Mouse (Mus musculus): ENCODE results near the gene Map2k3. TPM values are rescaled to one million over a fixed set of nuclear protein-coding genes. Genes with fewer than 3 reads are reported as not detected.

Gene Map2k3
- polyA plus RNA-seq, 1 experiment from 2014 or later, result 106 TPM

GRCm38 (mm10) chr11:60954255-60955104 lies 22.6 kb downstream of the Map2k3 start:
- H3K4me1 ChIP-seq (ENCODE audit: insufficient read depth, low read depth, low read length), result no peaks in the 10 kb centered on the region
- no peak for TF ChIP-seq EP300 (IDR thresholded peaks at IDR 0.05)
- H3K27me3 ChIP-seq (replicated peaks; ENCODE audit: insufficient read depth, low read length), result no peaks in the 10 kb centered on the region
- peaks cover 18% of the 10 kb centered on the region; the same call in 1 of the 2 replicates for H3K36me3 ChIP-seq (ENCODE audit: insufficient read depth, low read length)
- H3K27ac ChIP-seq (ENCODE audit: low read length), result no peak overlapping the region
- DNase-seq (ENCODE audit: low spot score), result no peak
- no peak overlapping the region for H3K4me3 ChIP-seq (ENCODE audit: low read depth, low read length)
- no peak overlapping the region for H3K9ac ChIP-seq (replicated peaks; ENCODE audit: low read depth)
- no peaks in the 10 kb centered on the region for H3K9me3 ChIP-seq (ENCODE audit: low read length)
- WGBS, result 65% methylated on average over 10 of the region's 10 CpGs
- peak; percentile 8; the same call in 1 of the 2 replicates for ATAC-seq
- no peak overlapping the region for H3K4me2 ChIP-seq (replicated peaks; ENCODE audit: low read depth, low read length)

GRCm38 (mm10) chr11:60955621-60956383 lies 24.0 kb downstream of the Map2k3 start:
- Histone ChIP-seq H3K36me3 (ENCODE audit: insufficient read depth, low read length) (peaks cover 10% of the 10 kb centered on the region; the same call in 1 of the 2 replicates), H3K9me3 (ENCODE audit: low read length) (no peaks in the 10 kb centered on the region), H3K27ac (ENCODE audit: low read length) (no peak overlapping the region), H3K4me3 (ENCODE audit: low read depth, low read length) (no peak overlapping the region), H3K4me1 (ENCODE audit: insufficient read depth, low read depth, low read length) (no peaks in the 10 kb centered on the region), H3K9ac (replicated peaks; ENCODE audit: low read depth) (no peak overlapping the region), H3K27me3 (replicated peaks; ENCODE audit: insufficient read depth, low read length) (no peaks in the 10 kb centered on the region), H3K4me2 (replicated peaks; ENCODE audit: low read depth, low read length) (no peak overlapping the region)
- 83% methylated on average over 9 of the region's 9 CpGs for WGBS
- no peak for DNase-seq (ENCODE audit: low spot score)
- ATAC-seq, result no peak
- no peak for TF ChIP-seq CTCF (IDR thresholded peaks at IDR 0.05)
- no peak for TF ChIP-seq EP300 (IDR thresholded peaks at IDR 0.05)

- Histone ChIP-seq H3K36me3 (ENCODE audit: insufficient read depth, low read length) (no peaks in the 10 kb centered on the region), H3K4me2 (replicated peaks; ENCODE audit: low read depth, low read length) (no peak overlapping the region), H3K27me3 (replicated peaks; ENCODE audit: insufficient read depth, low read length) (no peaks in the 10 kb centered on the region), H3K4me3 (ENCODE audit: low read depth, low read length) (no peak overlapping the region), H3K4me1 (ENCODE audit: insufficient read depth, low read depth, low read length) (no peaks in the 10 kb centered on the region), H3K9ac (replicated peaks; ENCODE audit: low read depth) (no peak overlapping the region), H3K27ac (ENCODE audit: low read length) (no peak overlapping the region), H3K9me3 (ENCODE audit: low read length) (no peaks in the 10 kb centered on the region)
- ATAC-seq, result no peak
- no peak for DNase-seq (ENCODE audit: low spot score)
- 85% methylated on average over 4 of the region's 4 CpGs for WGBS
- no peak for TF ChIP-seq CTCF (IDR thresholded peaks at IDR 0.05)
Measured at GRCm38 (mm10) chr11:60958948-60959347, 27.1 kb downstream of the Map2k3 start.

GRCm38 (mm10) chr11:60961176-60961575 lies 29.3 kb downstream of the Map2k3 start:
- H3K9me3 ChIP-seq (ENCODE audit: low read length), result no peaks in the 10 kb centered on the region
- DNase-seq (ENCODE audit: low spot score), result no peak
- H3K4me3 ChIP-seq (ENCODE audit: low read depth, low read length), result no peak overlapping the region
- H3K27ac ChIP-seq (ENCODE audit: low read length), result no peak overlapping the region
- H3K4me1 ChIP-seq (ENCODE audit: insufficient read depth, low read depth, low read length), result no peaks in the 10 kb centered on the region
- no peaks in the 10 kb centered on the region for H3K27me3 ChIP-seq (replicated peaks; ENCODE audit: insufficient read depth, low read length)
- no peaks in the 10 kb centered on the region for H3K36me3 ChIP-seq (ENCODE audit: insufficient read depth, low read length)
- H3K4me2 ChIP-seq (replicated peaks; ENCODE audit: low read depth, low read length), result no peak overlapping the region
- ATAC-seq, result no peak
- TF ChIP-seq CTCF (IDR thresholded peaks at IDR 0.05) (no peak), EP300 (IDR thresholded peaks at IDR 0.05) (no peak)
- no peak overlapping the region for H3K9ac ChIP-seq (replicated peaks; ENCODE audit: low read depth)
- WGBS, result 50% methylated on average over 1 of the region's 1 CpGs

GRCm38 (mm10) chr11:60962709-60963108 lies 30.9 kb downstream of the Map2k3 start:
- no peak overlapping the region for H3K9ac ChIP-seq (replicated peaks; ENCODE audit: low read depth)
- H3K4me1 ChIP-seq (ENCODE audit: insufficient read depth, low read depth, low read length), result no peaks in the 10 kb centered on the region
- H3K36me3 ChIP-seq (ENCODE audit: insufficient read depth, low read length), result no peaks in the 10 kb centered on the region
- DNase-seq (ENCODE audit: low spot score) (peak; percentile 56), ATAC-seq (peak; percentile 21; the same call in 1 of the 2 replicates)
- TF ChIP-seq EP300 (IDR thresholded peaks at IDR 0.05), result no peak
- TF ChIP-seq CTCF (IDR thresholded peaks at IDR 0.05), result no peak
- no peak overlapping the region for H3K4me3 ChIP-seq (ENCODE audit: low read depth, low read length)
- WGBS, result 58% methylated on average over 5 of the region's 5 CpGs
- no peaks in the 10 kb centered on the region for H3K27me3 ChIP-seq (replicated peaks; ENCODE audit: insufficient read depth, low read length)
- no peaks in the 10 kb centered on the region for H3K9me3 ChIP-seq (ENCODE audit: low read length)
- H3K4me2 ChIP-seq (replicated peaks; ENCODE audit: low read depth, low read length), result no peak overlapping the region
- H3K27ac ChIP-seq (ENCODE audit: low read length), result no peak overlapping the region

- Histone ChIP-seq H3K4me1 (ENCODE audit: insufficient read depth, low read depth, low read length) (no peaks in the 10 kb centered on the region), H3K4me2 (replicated peaks; ENCODE audit: low read depth, low read length) (no peak overlapping the region), H3K9ac (replicated peaks; ENCODE audit: low read depth) (no peak overlapping the region), H3K27me3 (replicated peaks; ENCODE audit: insufficient read depth, low read length) (no peaks in the 10 kb centered on the region), H3K4me3 (ENCODE audit: low read depth, low read length) (no peak overlapping the region), H3K36me3 (ENCODE audit: insufficient read depth, low read length) (no peaks in the 10 kb centered on the region), H3K9me3 (ENCODE audit: low read length) (no peaks in the 10 kb centered on the region), H3K27ac (ENCODE audit: low read length) (no peak overlapping the region)
- TF ChIP-seq CTCF (IDR thresholded peaks at IDR 0.05) (no peak), EP300 (IDR thresholded peaks at IDR 0.05) (no peak)
- DNase-seq (ENCODE audit: low spot score) (no peak), ATAC-seq (peak; percentile 52)
- 31% methylated on average over 6 of the region's 6 CpGs for WGBS
Measured at GRCm38 (mm10) chr11:60966974-60967373, 35.1 kb downstream of the Map2k3 start.
